Mouse (Mus musculus): ENCODE measurements around the gene Prdm16. TPM values are rescaled to one million over a fixed set of nuclear protein-coding genes. Genes with fewer than 3 reads are reported as not detected.

Prdm16 gene
- polyA plus RNA-seq, 1 experiment from 2014 or later: 115 TPM

GRCm38 (mm10) chr4:154400256-154401171 lies 236.2 kb downstream of the Prdm16 start:
- H3K27me3 ChIP-seq: no peaks in the 10 kb centered on the region
- H3K9me3 ChIP-seq: no peaks in the 10 kb centered on the region
- no peaks in the 10 kb centered on the region; the same call in 1 of the 2 replicates for H3K36me3 ChIP-seq
- no peak overlapping the region for H3K27ac ChIP-seq
- H3K9ac ChIP-seq (replicated peaks): no peak overlapping the region
- no peak overlapping the region for H3K4me3 ChIP-seq (replicated peaks)
- ATAC-seq (ENCODE audit: insufficient number of reproducible peaks, insufficient read depth, low FRiP score, low TSS enrichment, low read depth): no peak
- H3K4me1 ChIP-seq (replicated peaks): peaks cover 48% of the 10 kb centered on the region
- 85% methylated on average over 24 of the region's 24 CpGs for WGBS
- no peak overlapping the region for H3K4me2 ChIP-seq

GRCm38 (mm10) chr4:154399634-154400033 lies 237.0 kb downstream of the Prdm16 start:
- H3K4me2 ChIP-seq: no peak overlapping the region
- ATAC-seq (ENCODE audit: insufficient number of reproducible peaks, insufficient read depth, low FRiP score, low TSS enrichment, low read depth): no peak
- H3K9ac ChIP-seq (replicated peaks): no peak overlapping the region
- H3K27me3 ChIP-seq: no peaks in the 10 kb centered on the region
- H3K36me3 ChIP-seq: no peaks in the 10 kb centered on the region
- H3K9me3 ChIP-seq: no peaks in the 10 kb centered on the region
- no peak overlapping the region for H3K4me3 ChIP-seq (replicated peaks)
- 88% methylated on average over 11 of the region's 11 CpGs for whole genome bisulfite sequencing
- H3K27ac ChIP-seq: no peak overlapping the region
- H3K4me1 ChIP-seq (replicated peaks): peaks cover 55% of the 10 kb centered on the region

- Histone ChIP-seq H3K27ac (peak overlapping the region; percentile 41), H3K4me3 (replicated peaks) (no peak overlapping the region), H3K4me1 (replicated peaks) (peaks cover 71% of the 10 kb centered on the region), H3K9me3 (no peaks in the 10 kb centered on the region), H3K27me3 (no peaks in the 10 kb centered on the region), H3K36me3 (no peaks in the 10 kb centered on the region), H3K9ac (replicated peaks) (no peak overlapping the region), H3K4me2 (no peak overlapping the region)
- ATAC-seq (ENCODE audit: insufficient number of reproducible peaks, insufficient read depth, low FRiP score, low TSS enrichment, low read depth): no peak
- WGBS: 67% methylated on average over 14 of the region's 14 CpGs
Measured at GRCm38 (mm10) chr4:154396652-154397301, 239.9 kb downstream of the Prdm16 start.

- peaks cover 76% of the 10 kb centered on the region for H3K4me1 ChIP-seq (replicated peaks)
- no peak overlapping the region for H3K9ac ChIP-seq (replicated peaks)
- H3K27me3 ChIP-seq: no peaks in the 10 kb centered on the region
- no peak for ATAC-seq (ENCODE audit: insufficient number of reproducible peaks, insufficient read depth, low FRiP score, low TSS enrichment, low read depth)
- H3K9me3 ChIP-seq: no peaks in the 10 kb centered on the region
- no peak overlapping the region for H3K4me2 ChIP-seq
- WGBS: 67% methylated on average over 7 of the region's 7 CpGs
- no peak overlapping the region for H3K27ac ChIP-seq
- H3K36me3 ChIP-seq: no peaks in the 10 kb centered on the region
- no peak overlapping the region for H3K4me3 ChIP-seq (replicated peaks)
Measured at GRCm38 (mm10) chr4:154394123-154394722, 242.4 kb downstream of the Prdm16 start.

- peak overlapping the region; percentile 69 for H3K27ac ChIP-seq
- ATAC-seq (ENCODE audit: insufficient number of reproducible peaks, insufficient read depth, low FRiP score, low TSS enrichment, low read depth): no peak
- 0 out of 2 replicates have a peak, but pooled peaks cover 2% of the 10 kb centered on the region for H3K36me3 ChIP-seq
Measured at GRCm38 (mm10) chr4:154393196-154394122, 243.2 kb downstream of the Prdm16 start.

GRCm38 (mm10) chr4:154392641-154393040 lies 244.0 kb downstream of the Prdm16 start:
- H3K4me2 ChIP-seq: no peak overlapping the region
- H3K36me3 ChIP-seq: 0 out of 2 replicates have a peak, but pooled peaks cover 5% of the 10 kb centered on the region
- H3K27ac ChIP-seq: peak overlapping the region; percentile 69; the same call in 1 of the 2 replicates
- H3K4me3 ChIP-seq (replicated peaks): no peak overlapping the region
- no peak overlapping the region for H3K9ac ChIP-seq (replicated peaks)
- no peaks in the 10 kb centered on the region for H3K9me3 ChIP-seq
- no peak for ATAC-seq (ENCODE audit: insufficient number of reproducible peaks, insufficient read depth, low FRiP score, low TSS enrichment, low read depth)
- peaks cover 91% of the 10 kb centered on the region for H3K4me1 ChIP-seq (replicated peaks)
- 89% methylated on average over 1 of the region's 1 CpGs for WGBS
- peaks cover 3% of the 10 kb centered on the region; the same call in 1 of the 2 replicates for H3K27me3 ChIP-seq

More at GRCm38 (mm10) chr4:154393196-154394122, 243.2 kb downstream of the Prdm16 start:
- WGBS: 12% methylated on average over 18 of the region's 18 CpGs
- H3K9ac ChIP-seq (replicated peaks): peak overlapping the region; percentile 1; the same call in 1 of the 2 replicates
- no peak overlapping the region for H3K4me3 ChIP-seq (replicated peaks)
- no peak overlapping the region for H3K4me2 ChIP-seq
- H3K9me3 ChIP-seq: no peaks in the 10 kb centered on the region
- H3K27me3 ChIP-seq: peaks cover under 1% of the 10 kb centered on the region; the same call in 1 of the 2 replicates
- peaks cover 83% of the 10 kb centered on the region for H3K4me1 ChIP-seq (replicated peaks)

- no peak for ATAC-seq (ENCODE audit: insufficient number of reproducible peaks, insufficient read depth, low FRiP score, low TSS enrichment, low read depth)
- Histone ChIP-seq H3K4me1 (replicated peaks) (peaks cover 98% of the 10 kb centered on the region), H3K4me3 (replicated peaks) (no peak overlapping the region), H3K27me3 (peaks cover 3% of the 10 kb centered on the region; the same call in 1 of the 2 replicates), H3K9me3 (no peaks in the 10 kb centered on the region), H3K27ac (peak overlapping the region; percentile 89), H3K9ac (replicated peaks) (peak overlapping the region; percentile 34; the same call in 1 of the 2 replicates), H3K36me3 (0 out of 2 replicates have a peak, but pooled peaks cover 5% of the 10 kb centered on the region), H3K4me2 (peak overlapping the region; percentile 40)
- 4% methylated on average over 20 of the region's 20 CpGs for WGBS
Measured at GRCm38 (mm10) chr4:154390333-154391080, 246.2 kb downstream of the Prdm16 start.

- H3K4me3 ChIP-seq (replicated peaks): no peak overlapping the region
- peaks cover 3% of the 10 kb centered on the region; the same call in 1 of the 2 replicates for H3K27me3 ChIP-seq
- no peaks in the 10 kb centered on the region for H3K9me3 ChIP-seq
- H3K36me3 ChIP-seq: 0 out of 2 replicates have a peak, but pooled peaks cover 5% of the 10 kb centered on the region
- no peak for ATAC-seq (ENCODE audit: insufficient number of reproducible peaks, insufficient read depth, low FRiP score, low TSS enrichment, low read depth)
- no peak overlapping the region for H3K9ac ChIP-seq (replicated peaks)
- H3K27ac ChIP-seq: peak overlapping the region; percentile 89
- peaks cover 100% of the 10 kb centered on the region for H3K4me1 ChIP-seq (replicated peaks)
- H3K4me2 ChIP-seq: no peak overlapping the region
- WGBS: 28% methylated on average over 2 of the region's 2 CpGs
Measured at GRCm38 (mm10) chr4:154389641-154390040, 247.0 kb downstream of the Prdm16 start.

GRCm38 (mm10) chr4:154386810-154387209 lies 249.9 kb downstream of the Prdm16 start:
- peaks cover 3% of the 10 kb centered on the region; the same call in 1 of the 2 replicates for H3K27me3 ChIP-seq
- ATAC-seq (ENCODE audit: insufficient number of reproducible peaks, insufficient read depth, low FRiP score, low TSS enrichment, low read depth): no peak
- no peak overlapping the region for H3K4me2 ChIP-seq
- H3K27ac ChIP-seq: peak overlapping the region; percentile 74
- 0 out of 2 replicates have a peak, but pooled peaks cover 10% of the 10 kb centered on the region for H3K36me3 ChIP-seq
- H3K4me3 ChIP-seq (replicated peaks): no peak overlapping the region
- no peaks in the 10 kb centered on the region for H3K9me3 ChIP-seq
- 30% methylated on average over 8 of the region's 8 CpGs for WGBS
- H3K4me1 ChIP-seq (replicated peaks): peaks cover 76% of the 10 kb centered on the region
- no peak overlapping the region for H3K9ac ChIP-seq (replicated peaks)
